Mouse (Mus musculus): ENCODE data around the gene Dgkg. TPM values are rescaled to one million over a fixed set of nuclear protein-coding genes. Genes with fewer than 3 reads are reported as not detected.

Dgkg gene
- polyA plus RNA-seq, 1 experiment = not detected

DNA sequence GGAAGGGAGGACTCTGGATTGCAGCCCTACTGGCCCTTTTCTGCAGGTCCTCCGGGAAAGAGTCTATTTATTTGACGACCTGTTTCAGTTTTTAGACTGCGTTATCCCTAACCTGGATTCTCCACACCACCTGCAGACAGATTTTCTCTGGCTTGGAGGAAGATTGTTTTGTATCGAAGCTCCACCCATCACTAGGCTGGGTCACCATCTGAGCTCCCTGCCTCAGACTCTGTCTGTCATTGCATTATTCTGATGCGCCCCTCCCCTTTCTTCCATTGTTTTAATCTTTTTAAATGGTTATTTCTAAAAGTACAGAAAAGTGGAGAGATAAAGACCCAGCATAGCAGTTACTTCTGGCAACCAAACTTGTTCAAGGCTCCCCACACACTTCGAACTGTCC, 151.4 kb downstream of the Dgkg start:
- Histone ChIP-seq H3K4me3 (ENCODE audit: insufficient read depth, low read depth, low read length) (no peak overlapping the region), H3K4me1 (ENCODE audit: control insufficient read depth, insufficient read depth, low read length) (peaks cover 25% of the 10 kb centered on the region), H3K27ac (ENCODE audit: insufficient read depth, low read depth, low read length) (peak overlapping the region; percentile 96)
- TF ChIP-seq POLR2A (IDR thresholded peaks at IDR 0.05; ENCODE audit: insufficient read depth, low read depth, low read length) = no peak
- no peak for TF ChIP-seq CTCF (IDR thresholded peaks at IDR 0.05; ENCODE audit: insufficient read depth, low read depth, low read length)
- 75% methylated on average over 6 of the region's 6 CpGs for WGBS

- WGBS = 34% methylated on average over 8 of the region's 8 CpGs
- H3K27ac ChIP-seq (ENCODE audit: insufficient read depth, low read depth, low read length) = peak overlapping the region; percentile 96
- TF ChIP-seq POLR2A (IDR thresholded peaks at IDR 0.05; ENCODE audit: insufficient read depth, low read depth, low read length) (no peak), CTCF (IDR thresholded peaks at IDR 0.05; ENCODE audit: insufficient read depth, low read depth, low read length) (no peak)
These were observed 152.2 kb downstream of the Dgkg start for GRCm38 (mm10) chr16:22504851-22505250.

GRCm38 (mm10) chr16:22504049-22504448, 153.0 kb downstream of the Dgkg start:
- WGBS = 37% methylated on average over 5 of the region's 5 CpGs
- Histone ChIP-seq H3K4me1 (ENCODE audit: control insufficient read depth, insufficient read depth, low read length) (peaks cover 21% of the 10 kb centered on the region), H3K27ac (ENCODE audit: insufficient read depth, low read depth, low read length) (peak overlapping the region; percentile 96), H3K4me3 (ENCODE audit: insufficient read depth, low read depth, low read length) (no peak overlapping the region)
- TF ChIP-seq CTCF (IDR thresholded peaks at IDR 0.05; ENCODE audit: insufficient read depth, low read depth, low read length) = no peak
- no peak for TF ChIP-seq POLR2A (IDR thresholded peaks at IDR 0.05; ENCODE audit: insufficient read depth, low read depth, low read length)

More at GRCm38 (mm10) chr16:22504851-22505250, 152.2 kb downstream of the Dgkg start:
- peaks cover 28% of the 10 kb centered on the region for H3K4me1 ChIP-seq (ENCODE audit: control insufficient read depth, insufficient read depth, low read length)
- no peak overlapping the region for H3K4me3 ChIP-seq (ENCODE audit: insufficient read depth, low read depth, low read length)

DNA sequence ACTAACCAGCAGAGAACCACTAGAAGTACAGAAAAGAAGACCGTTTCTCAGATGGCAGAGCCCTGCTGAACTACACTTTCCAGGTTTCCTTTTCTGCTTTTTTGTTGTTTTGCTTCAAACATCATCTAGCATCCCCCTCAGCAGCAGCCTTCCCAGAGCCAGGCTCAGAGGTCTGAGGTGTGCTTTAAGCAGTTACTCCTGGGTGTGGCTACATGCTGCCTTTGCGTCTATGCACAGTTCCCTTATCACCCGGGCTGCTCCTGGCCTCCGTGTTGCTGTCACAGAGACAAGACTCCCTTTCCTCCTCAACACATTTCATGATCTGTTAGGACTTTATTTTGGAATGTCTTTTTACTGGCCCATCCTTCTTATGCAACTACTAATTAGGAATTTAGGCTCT, 153.6 kb downstream of the Dgkg start:
- WGBS = 47% methylated on average over 4 of the region's 4 CpGs
- peaks cover 21% of the 10 kb centered on the region for H3K4me1 ChIP-seq (ENCODE audit: control insufficient read depth, insufficient read depth, low read length)
- TF ChIP-seq CTCF (IDR thresholded peaks at IDR 0.05; ENCODE audit: insufficient read depth, low read depth, low read length) (no peak), POLR2A (IDR thresholded peaks at IDR 0.05; ENCODE audit: insufficient read depth, low read depth, low read length) (no peak)
- peak overlapping the region; percentile 96; the same call in 1 of the 2 replicates for H3K27ac ChIP-seq (ENCODE audit: insufficient read depth, low read depth, low read length)
- no peak overlapping the region for H3K4me3 ChIP-seq (ENCODE audit: insufficient read depth, low read depth, low read length)

DNA sequence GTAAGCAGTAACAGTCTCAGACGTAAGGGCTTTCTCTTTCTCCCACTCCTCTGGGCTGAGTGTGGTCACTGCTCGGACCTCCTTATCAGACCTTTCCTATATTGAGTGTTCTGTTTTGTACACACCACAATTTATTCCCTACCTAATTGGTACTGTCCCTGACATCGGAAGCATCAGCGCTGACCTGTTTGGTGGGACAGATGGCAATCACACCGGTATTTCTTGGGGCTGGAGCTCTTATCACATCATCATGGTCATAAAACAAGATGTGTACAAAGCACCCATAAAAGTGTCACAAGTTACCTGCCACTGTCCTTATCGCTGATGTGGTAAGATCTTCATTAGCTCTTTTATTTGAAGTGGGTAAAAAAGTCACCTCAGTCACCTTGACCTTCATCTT, 155.2 kb downstream of the Dgkg start:
- Histone ChIP-seq H3K27ac (ENCODE audit: insufficient read depth, low read depth, low read length) (no peak overlapping the region), H3K4me1 (ENCODE audit: control insufficient read depth, insufficient read depth, low read length) (peaks cover 21% of the 10 kb centered on the region), H3K4me3 (ENCODE audit: insufficient read depth, low read depth, low read length) (no peak overlapping the region)
- TF ChIP-seq POLR2A (IDR thresholded peaks at IDR 0.05; ENCODE audit: insufficient read depth, low read depth, low read length) = no peak
- TF ChIP-seq CTCF (IDR thresholded peaks at IDR 0.05; ENCODE audit: insufficient read depth, low read depth, low read length) = no peak
- WGBS = 97% methylated on average over 6 of the region's 6 CpGs

DNA sequence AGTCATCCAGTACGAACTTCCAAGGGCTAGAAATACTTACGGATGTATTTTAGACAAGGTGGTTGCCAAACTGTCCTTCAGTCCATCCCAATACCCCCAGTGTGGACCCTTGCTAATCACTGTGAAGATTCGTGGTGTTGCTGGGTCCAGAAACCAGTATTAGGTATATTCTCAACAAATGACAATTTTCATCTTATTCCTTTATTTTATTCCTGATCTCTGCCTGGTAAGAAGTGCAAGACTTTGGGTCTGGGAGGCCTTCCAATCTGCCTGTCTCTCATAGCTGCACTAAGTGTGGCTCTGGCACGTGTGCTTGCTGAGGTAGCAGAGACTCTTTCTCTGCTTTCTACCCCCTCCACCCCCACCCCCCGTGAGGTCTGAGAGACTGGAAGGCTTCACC, 156.5 kb downstream of the Dgkg start:
- no peak overlapping the region for H3K4me3 ChIP-seq (ENCODE audit: insufficient read depth, low read depth, low read length)
- TF ChIP-seq POLR2A (IDR thresholded peaks at IDR 0.05; ENCODE audit: insufficient read depth, low read depth, low read length) (no peak), CTCF (IDR thresholded peaks at IDR 0.05; ENCODE audit: insufficient read depth, low read depth, low read length) (no peak)
- H3K4me1 ChIP-seq (ENCODE audit: control insufficient read depth, insufficient read depth, low read length) = peaks cover 20% of the 10 kb centered on the region
- H3K27ac ChIP-seq (ENCODE audit: insufficient read depth, low read depth, low read length) = no peak overlapping the region
- 84% methylated on average over 5 of the region's 5 CpGs for WGBS

GRCm38 (mm10) chr16:22499951-22500350, 157.1 kb downstream of the Dgkg start:
- Histone ChIP-seq H3K27ac (ENCODE audit: insufficient read depth, low read depth, low read length) (no peak overlapping the region), H3K4me3 (ENCODE audit: insufficient read depth, low read depth, low read length) (no peak overlapping the region), H3K4me1 (ENCODE audit: control insufficient read depth, insufficient read depth, low read length) (peaks cover 14% of the 10 kb centered on the region)
- TF ChIP-seq CTCF (IDR thresholded peaks at IDR 0.05; ENCODE audit: insufficient read depth, low read depth, low read length) (no peak), POLR2A (IDR thresholded peaks at IDR 0.05; ENCODE audit: insufficient read depth, low read depth, low read length) (no peak)
- WGBS = 82% methylated on average over 5 of the region's 5 CpGs

DNA sequence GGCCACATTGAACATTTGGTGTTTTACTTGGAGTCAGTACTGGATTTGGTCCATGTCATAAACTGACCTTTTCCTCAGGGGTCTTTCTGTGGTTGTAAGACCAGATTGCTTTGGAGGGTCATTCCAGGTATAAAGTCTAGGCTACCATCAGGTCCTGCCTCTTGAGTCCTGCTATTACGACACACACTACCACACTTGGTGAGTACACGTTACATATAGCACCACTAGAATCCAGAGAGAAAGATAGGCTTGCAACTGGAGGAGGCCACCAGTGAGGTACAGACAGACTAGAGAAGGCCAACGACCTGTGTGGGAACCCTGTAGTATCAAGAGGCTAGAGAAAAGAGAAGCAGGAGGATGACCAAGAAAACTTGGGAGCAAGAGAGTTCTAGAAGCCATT, 157.6 kb downstream of the Dgkg start:
- 94% methylated on average over 3 of the region's 3 CpGs for whole genome bisulfite sequencing
- H3K27ac ChIP-seq (ENCODE audit: insufficient read depth, low read depth, low read length) = no peak overlapping the region
- H3K4me3 ChIP-seq (ENCODE audit: insufficient read depth, low read depth, low read length) = no peak overlapping the region
- H3K4me1 ChIP-seq (ENCODE audit: control insufficient read depth, insufficient read depth, low read length) = peaks cover 12% of the 10 kb centered on the region
- TF ChIP-seq POLR2A (IDR thresholded peaks at IDR 0.05; ENCODE audit: insufficient read depth, low read depth, low read length) (no peak), CTCF (IDR thresholded peaks at IDR 0.05; ENCODE audit: insufficient read depth, low read depth, low read length) (no peak)

DNA sequence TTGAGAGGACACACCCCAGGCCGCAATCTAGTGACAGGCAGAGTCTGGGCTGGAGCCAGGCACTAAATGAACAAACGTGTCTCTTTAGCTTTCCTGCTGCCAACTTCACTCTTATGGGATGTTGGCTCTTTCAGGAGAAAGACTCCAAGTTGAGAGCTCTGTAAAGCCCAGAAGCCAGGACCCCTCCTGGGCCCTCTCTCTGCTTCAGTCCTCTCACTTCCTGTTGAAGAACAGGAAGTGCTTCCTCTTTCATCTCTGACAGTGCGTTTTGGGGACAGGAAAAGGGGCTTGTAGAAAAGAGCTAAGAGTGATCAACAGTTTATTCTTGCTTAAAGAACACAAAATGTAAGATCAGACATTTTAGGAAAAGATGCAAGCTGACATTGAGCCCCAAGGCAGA, 159.0 kb downstream of the Dgkg start:
- Histone ChIP-seq H3K4me3 (ENCODE audit: insufficient read depth, low read depth, low read length) (no peak overlapping the region), H3K27ac (ENCODE audit: insufficient read depth, low read depth, low read length) (no peak overlapping the region), H3K4me1 (ENCODE audit: control insufficient read depth, insufficient read depth, low read length) (peaks cover 15% of the 10 kb centered on the region)
- TF ChIP-seq CTCF (IDR thresholded peaks at IDR 0.05; ENCODE audit: insufficient read depth, low read depth, low read length) (no peak), POLR2A (IDR thresholded peaks at IDR 0.05; ENCODE audit: insufficient read depth, low read depth, low read length) (no peak)
- WGBS = 62% methylated on average over 3 of the region's 3 CpGs

DNA sequence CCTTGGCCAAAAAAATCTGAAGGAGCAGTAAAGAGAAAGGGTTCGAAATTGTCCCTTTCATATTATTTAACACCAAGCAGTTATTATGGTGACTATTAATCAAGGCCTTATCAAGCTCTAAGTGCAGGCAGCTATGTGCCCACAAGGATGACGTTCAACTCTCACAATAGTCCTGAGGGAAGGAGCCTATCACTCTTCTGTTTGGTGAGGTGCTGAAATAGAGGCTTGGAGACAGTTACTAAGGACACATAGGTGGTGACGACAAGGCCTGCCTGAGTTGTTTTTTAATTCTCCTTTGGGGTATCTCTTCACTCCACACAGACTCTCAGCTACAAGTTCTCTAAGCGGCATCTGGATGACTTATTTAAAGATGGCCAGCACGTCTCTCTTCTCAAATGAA, 161.8 kb downstream of the Dgkg start:
- Histone ChIP-seq H3K4me1 (ENCODE audit: control insufficient read depth, insufficient read depth, low read length) (peaks cover 20% of the 10 kb centered on the region), H3K27ac (ENCODE audit: insufficient read depth, low read depth, low read length) (no peak overlapping the region), H3K4me3 (ENCODE audit: insufficient read depth, low read depth, low read length) (no peak overlapping the region)
- 69% methylated on average over 5 of the region's 5 CpGs for WGBS
- TF ChIP-seq CTCF (IDR thresholded peaks at IDR 0.05; ENCODE audit: insufficient read depth, low read depth, low read length) = no peak
- TF ChIP-seq POLR2A (IDR thresholded peaks at IDR 0.05; ENCODE audit: insufficient read depth, low read depth, low read length) = no peak

All from olfactory bulb, adult 2 months (tissue).